Mouse (Mus musculus) hindbrain, embryonic 11.5 days (tissue): ENCODE measurements around the gene Ndufaf2. TPM values are rescaled to one million over a fixed set of nuclear protein-coding genes. Genes with fewer than 3 reads are reported as not detected.

Experiments used
- ATAC-seq: fragments of 200-750 bp; cut with Nextera tagmentation; 2 replicates; pipeline ENCODE4 v1.8.0; 2017; ENCODE audit warnings: mild to moderate bottlenecking, moderate TSS enrichment, moderate library complexity; ENCODE audit not compliant: low FRiP score
- DNase-seq: peaks from one replicate; pipeline ENCODE4 v3.0.0-alpha.2; 2015; ENCODE audit warnings: low spot score
- H3K27ac ChIP-seq: fragments of 300-500 bp; sonication (generic); 2 replicates; pipeline ENCODE4 v1.5.1; 2014; ENCODE audit warnings: mild to moderate bottlenecking, low read depth, low read length
- H3K27me3 ChIP-seq: fragments of 300-500 bp; sonication (generic); 2 replicates; pipeline ENCODE4 v1.6.1; 2014; ENCODE audit warnings: mild to moderate bottlenecking, low read length, moderate library complexity, mixed read lengths; ENCODE audit not compliant: control insufficient read depth, insufficient read depth
- H3K36me3 ChIP-seq: fragments of 300-500 bp; sonication (generic); 2 replicates; pipeline ENCODE4 v1.6.1; 2014; ENCODE audit warnings: mild to moderate bottlenecking, low read length, moderate library complexity, mixed read lengths; ENCODE audit not compliant: control insufficient read depth, insufficient read depth
- H3K4me1 ChIP-seq: fragments of 300-500 bp; sonication (generic); replicated peaks from 2 replicates; pipeline ENCODE4 v1.6.1; 2014; ENCODE audit warnings: low read length, mixed read lengths; ENCODE audit not compliant: control insufficient read depth, insufficient read depth
- H3K4me2 ChIP-seq: fragments of 300-500 bp; sonication (generic); replicated peaks from 2 replicates; pipeline ENCODE4 v1.6.1; 2014; ENCODE audit warnings: mild to moderate bottlenecking, low read depth, low read length
- H3K4me3 ChIP-seq: fragments of 300-500 bp; sonication (generic); 2 replicates; pipeline ENCODE4 v1.5.1; 2014; ENCODE audit warnings: low read depth, low read length
- H3K9ac ChIP-seq: fragments of 300-500 bp; sonication (generic); 2 replicates; pipeline ENCODE4 v1.6.1; 2014; ENCODE audit warnings: low read depth, low read length
- H3K9me3 ChIP-seq: fragments of 300-500 bp; sonication (generic); 2 replicates; pipeline ENCODE4 v1.6.1; 2016; ENCODE audit warnings: low read length; ENCODE audit not compliant: control insufficient read depth
- WGBS: fragments of 180-500 bp; shearing (Covaris S2); extraction: QIAGEN DNeasy Blood & Tissue Kit; methylation state at CpG from one replicate; pipeline ENCODE4 v1.1.7; 2014; 5-methylcytosine and 5-hydroxymethylcytosine counted together
- polyA plus RNA-seq: library from polyadenylated mRNA; unstranded; fragments of >200 nt; fragmentation: Nextera tagmentation; extraction: Ambion mirVana; gene quantifications from 2 replicates; pipeline ENCODE4 v1.2.1, GENCODE M21; 2014

Ndufaf2 gene
- polyA plus RNA-seq: 84.7 and 87.6 TPM in 2 replicates

- under 1% methylated on average over 47 of the region's 47 CpGs for WGBS
- DNase-seq: peak; percentile 99
These were observed at the start of gene Ndufaf2, which contains the start of gene Ercc8 for GRCm38 (mm10) chr13:108158465-108159240. TSS of gene Ndufaf2 (minus strand) at chr13:108158623. TSS of gene Ercc8 (plus strand) at chr13:108158731.

GRCm38 (mm10) chr13:108208090-108208489, 49.7 kb upstream of the Ndufaf2 start:
- WGBS: 74% methylated on average over 5 of the region's 5 CpGs
- no peak for DNase-seq

More at GRCm38 (mm10) chr13:108158465-108159240, at the start of gene Ndufaf2, which contains the start of gene Ercc8:
- Histone ChIP-seq H3K27me3 (no peaks in the 10 kb centered on the region), H3K9me3 (no peaks in the 10 kb centered on the region), H3K9ac (peak within 1 kb of the TSS; percentile 71), H3K4me3 (peak within 1 kb of the TSS; percentile 92), H3K4me1 (peaks cover 3% of the 10 kb centered on the region; the same call in 1 of the 2 replicates), H3K27ac (no peak within 1 kb of the TSS), H3K4me2 (peak within 1 kb of the TSS; percentile 81), H3K36me3 (no peaks in the 10 kb centered on the region)
- ATAC-seq: peak; percentile 99

GRCm38 (mm10) chr13:108207447-108207846, 49.0 kb upstream of the Ndufaf2 start:
- Histone ChIP-seq H3K27me3 (no peaks in the 10 kb centered on the region), H3K36me3 (no peaks in the 10 kb centered on the region), H3K4me1 (no peaks in the 10 kb centered on the region), H3K4me2 (no peak overlapping the region), H3K9me3 (no peaks in the 10 kb centered on the region), H3K27ac (no peak overlapping the region), H3K9ac (no peak overlapping the region), H3K4me3 (no peak overlapping the region)
- DNase-seq (no peak), ATAC-seq (no peak)
- WGBS: 83% methylated on average over 2 of the region's 2 CpGs

More at GRCm38 (mm10) chr13:108208090-108208489, 49.7 kb upstream of the Ndufaf2 start:
- Histone ChIP-seq H3K9me3 (no peaks in the 10 kb centered on the region), H3K4me1 (no peaks in the 10 kb centered on the region), H3K27me3 (no peaks in the 10 kb centered on the region), H3K36me3 (no peaks in the 10 kb centered on the region), H3K4me3 (no peak overlapping the region), H3K27ac (no peak overlapping the region), H3K9ac (no peak overlapping the region), H3K4me2 (no peak overlapping the region)
- no peak for ATAC-seq

GRCm38 (mm10) chr13:108204857-108205256, 46.4 kb upstream of the Ndufaf2 start:
- no peaks in the 10 kb centered on the region for H3K27me3 ChIP-seq
- H3K4me1 ChIP-seq: no peaks in the 10 kb centered on the region
- H3K27ac ChIP-seq: no peak overlapping the region
- H3K4me3 ChIP-seq: no peak overlapping the region
- no peak overlapping the region for H3K9ac ChIP-seq
- H3K36me3 ChIP-seq: no peaks in the 10 kb centered on the region
- 93% methylated on average over 3 of the region's 3 CpGs for WGBS
- no peak for ATAC-seq
- DNase-seq: no peak
- no peak overlapping the region for H3K4me2 ChIP-seq
- no peaks in the 10 kb centered on the region for H3K9me3 ChIP-seq

- H3K36me3 ChIP-seq: no peaks in the 10 kb centered on the region
- WGBS: 92% methylated on average over 6 of the region's 6 CpGs
- no peaks in the 10 kb centered on the region for H3K4me1 ChIP-seq
- H3K27me3 ChIP-seq: no peaks in the 10 kb centered on the region
- H3K4me2 ChIP-seq: no peak overlapping the region
- H3K27ac ChIP-seq: no peak overlapping the region
- ATAC-seq: no peak
- no peaks in the 10 kb centered on the region for H3K9me3 ChIP-seq
- no peak overlapping the region for H3K9ac ChIP-seq
- H3K4me3 ChIP-seq: no peak overlapping the region
- DNase-seq: no peak
These were observed 37.1 kb upstream of the Ndufaf2 start for GRCm38 (mm10) chr13:108195474-108195873.

GRCm38 (mm10) chr13:108191074-108191720, 32.8 kb upstream of the Ndufaf2 start:
- H3K4me1 ChIP-seq: no peaks in the 10 kb centered on the region
- no peaks in the 10 kb centered on the region for H3K27me3 ChIP-seq
- 70% methylated on average over 11 of the region's 11 CpGs for WGBS
- H3K9ac ChIP-seq: no peak overlapping the region
- H3K9me3 ChIP-seq: no peaks in the 10 kb centered on the region
- DNase-seq: peak; percentile 58
- ATAC-seq: no peak
- H3K4me3 ChIP-seq: no peak overlapping the region
- H3K4me2 ChIP-seq: no peak overlapping the region
- H3K36me3 ChIP-seq: no peaks in the 10 kb centered on the region
- no peak overlapping the region for H3K27ac ChIP-seq

DNA sequence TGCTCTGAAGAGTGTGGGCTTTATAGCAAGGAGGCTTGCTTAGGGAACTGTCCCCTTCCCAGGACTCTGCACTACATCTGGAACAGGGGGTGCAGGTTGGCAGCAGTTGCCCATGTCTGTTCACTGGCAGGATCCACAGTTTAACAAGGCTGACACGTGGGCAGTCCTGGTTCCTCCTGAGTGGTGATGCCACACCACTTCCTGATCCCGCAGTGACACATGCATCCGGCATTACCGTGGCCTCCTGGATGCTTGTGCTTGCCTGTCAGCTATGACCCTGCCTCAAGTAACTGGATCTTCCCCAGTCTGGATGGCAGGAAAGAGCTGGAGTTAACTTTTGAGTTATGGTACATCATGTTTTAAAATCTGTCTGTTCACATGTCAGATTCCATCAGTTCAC, 29.6 kb upstream of the Ndufaf2 start:
- Histone ChIP-seq H3K9ac (no peak overlapping the region), H3K36me3 (peaks cover 4% of the 10 kb centered on the region; the same call in 1 of the 2 replicates), H3K9me3 (no peaks in the 10 kb centered on the region), H3K27me3 (no peaks in the 10 kb centered on the region), H3K4me1 (no peaks in the 10 kb centered on the region), H3K4me2 (no peak overlapping the region), H3K27ac (no peak overlapping the region), H3K4me3 (no peak overlapping the region)
- WGBS: 92% methylated on average over 4 of the region's 4 CpGs
- DNase-seq: no peak
- no peak for ATAC-seq

DNA sequence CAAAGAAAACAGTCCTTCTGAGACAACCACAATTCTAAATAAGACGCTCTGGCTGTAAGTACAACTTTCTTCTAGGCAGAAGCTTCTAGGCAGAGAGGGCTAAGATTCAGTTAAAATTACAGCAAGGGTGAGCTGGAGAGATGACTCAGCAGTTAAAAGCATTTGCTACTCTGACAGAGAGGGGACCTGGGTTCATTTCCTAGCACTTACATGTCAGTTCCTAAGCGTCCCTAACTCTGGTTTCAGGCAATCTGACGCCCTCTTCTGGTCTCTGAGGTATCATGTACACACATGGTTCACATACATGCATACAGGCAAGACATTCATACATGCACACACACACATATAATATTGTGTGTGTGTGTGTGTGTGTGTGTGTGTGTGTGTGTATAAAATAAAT, 27.1 kb upstream of the Ndufaf2 start:
- Histone ChIP-seq H3K4me3 (no peak overlapping the region), H3K4me1 (no peaks in the 10 kb centered on the region), H3K9me3 (no peaks in the 10 kb centered on the region), H3K27ac (no peak overlapping the region), H3K9ac (no peak overlapping the region), H3K36me3 (peaks cover 4% of the 10 kb centered on the region; the same call in 1 of the 2 replicates), H3K4me2 (no peak overlapping the region), H3K27me3 (no peaks in the 10 kb centered on the region)
- WGBS: 94% methylated on average over 3 of the region's 3 CpGs
- ATAC-seq (no peak), DNase-seq (no peak)
